Mouse (Mus musculus): ENCODE data around the gene Neurod6.

The Neurod6 gene

GRCm38 (mm10) chr6:55646824-55647560, 34.1 kb downstream of the Neurod6 start:
- no peak for DNase-seq (ENCODE audit: low spot score in 2 of 2)

DNA sequence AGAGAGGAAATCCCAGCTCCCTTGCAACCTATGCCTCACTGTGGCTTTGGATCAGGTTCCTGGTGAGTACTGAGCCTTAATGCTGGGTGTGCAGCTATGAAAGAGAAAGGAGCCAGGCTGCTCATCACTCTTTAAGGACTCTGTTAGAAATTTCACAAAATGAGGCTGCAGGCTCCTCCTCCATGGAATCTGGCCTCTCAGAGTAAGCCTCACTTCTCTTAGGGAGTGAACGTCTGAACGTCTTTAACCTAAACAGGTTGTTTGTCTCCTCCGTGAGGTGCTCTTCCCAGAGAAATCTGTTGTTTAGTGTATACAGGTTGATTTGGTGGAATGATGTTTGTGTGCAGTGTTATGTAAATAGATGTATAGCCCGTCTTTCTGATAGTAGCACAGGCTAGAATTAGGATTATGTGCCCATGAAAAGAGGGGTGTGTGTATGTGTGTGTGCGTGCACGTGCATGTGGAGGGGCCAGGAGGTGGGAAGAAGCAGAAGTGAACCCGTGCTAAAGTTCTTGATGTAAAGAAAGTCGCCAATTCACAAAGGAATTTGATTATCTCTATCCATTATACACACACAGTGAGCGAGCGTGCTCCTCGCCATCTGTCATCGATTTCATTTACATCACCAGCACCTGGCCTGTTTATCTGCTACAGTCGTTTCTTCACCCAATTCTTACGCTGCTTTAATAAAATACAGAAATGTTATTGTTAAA, 34.8 kb downstream of the Neurod6 start:
- DNase-seq (ENCODE audit: low spot score in 2 of 2): no peak

DNA sequence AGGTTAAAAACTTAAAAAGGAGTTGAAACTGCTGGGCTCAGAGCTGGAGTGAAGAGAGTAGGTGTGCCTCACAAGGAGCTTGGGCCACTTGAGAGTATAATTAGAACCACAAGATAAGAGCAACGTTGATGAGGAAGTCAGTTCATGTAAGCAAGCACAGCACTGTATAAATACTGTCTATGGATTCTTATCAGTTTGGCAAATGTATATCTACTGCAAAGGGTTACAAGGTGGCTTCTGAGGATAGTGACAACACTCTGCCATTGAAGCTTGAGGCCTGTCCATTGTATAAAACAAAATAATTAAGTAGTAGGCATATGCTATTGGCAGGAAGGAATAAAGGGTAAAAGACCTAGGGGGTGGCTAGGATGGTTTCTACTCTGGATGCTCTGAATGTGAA, 46.4 kb downstream of the Neurod6 start:
- DNase-seq (ENCODE audit: low spot score in 2 of 2): no peak
